ENCODE assay signal across 14 mouse cellular contexts in the genomic region with DNA sequence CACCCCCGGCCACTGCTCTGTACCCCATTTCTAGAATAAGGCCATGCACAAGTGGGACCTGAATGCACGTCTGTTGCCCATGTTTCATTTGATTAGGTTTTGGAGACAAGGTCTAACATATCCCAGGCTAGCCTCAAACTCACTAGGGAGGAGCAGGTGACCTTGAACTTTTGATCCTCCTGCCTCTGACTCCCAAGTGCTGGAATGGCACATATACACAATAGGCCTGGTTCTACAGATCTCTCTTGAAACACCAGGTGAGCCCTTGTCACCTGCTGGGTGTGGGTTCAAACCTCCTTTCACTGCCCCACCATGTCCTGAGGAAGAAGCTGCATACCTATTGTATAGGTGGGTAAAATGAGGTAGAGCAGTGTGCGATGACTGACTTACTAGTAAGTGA.
"Had no signal": no experiment of that assay in that cellular context is flagged by ENCODE, and none has a peak within 500 bp of the region (broad histone marks: within the 10 kb centered on the region; RNA-seq: fewer than 3 reads in every experiment).

No protein-coding gene starts in this region.

- H3K9me3 ChIP-seq: liver, embryonic 13.5 days had no signal

- H3K36me3 ChIP-seq: liver, embryonic 13.5 days had no signal

- H3K27me3 ChIP-seq: liver, embryonic 13.5 days had no signal

- DNase-seq: kidney, postnatal 36 days; layer of hippocampus, postnatal 36 days; liver, embryonic 13.5 days; lung, adult 2 months; lung, postnatal 14 days; lung, postnatal 4 days; midbrain, embryonic 14.5 days; right cerebral cortex, postnatal 4 days; thymus, adult 2 months; thymus, postnatal 25 days had no signal

- H3K4me2 ChIP-seq: liver, embryonic 13.5 days; midbrain, embryonic 11.5 days had no signal

- H3K9ac ChIP-seq: liver, embryonic 13.5 days had no signal

- H3K4me1 ChIP-seq: liver, embryonic 13.5 days had no signal

- H3K27ac ChIP-seq: kidney, postnatal 0 days; left cerebral cortex, adult 2 months; liver, embryonic 13.5 days; stomach, postnatal 0 days had no signal

- H3K4me3 ChIP-seq: left cerebral cortex, adult 2 months; liver, embryonic 13.5 days had no signal
